Mouse (Mus musculus) liver, adult 2 months (tissue): ENCODE measurements around the gene Med20.

Experiments
- CTCF ChIP-seq: fragments of 200-500 bp; IDR thresholded peaks from 2 replicates; pipeline ENCODE4 v1.5.1; 2011; ENCODE audit warnings: low read depth, low read length, control low read depth
- POLR2A ChIP-seq: fragments of 200-500 bp; IDR thresholded peaks from 2 replicates; pipeline ENCODE4 v1.6.1; 2011; ENCODE audit warnings: low read length, control low read depth; ENCODE audit not compliant: insufficient read depth; ENCODE audit errors: extremely low read depth

DNA sequence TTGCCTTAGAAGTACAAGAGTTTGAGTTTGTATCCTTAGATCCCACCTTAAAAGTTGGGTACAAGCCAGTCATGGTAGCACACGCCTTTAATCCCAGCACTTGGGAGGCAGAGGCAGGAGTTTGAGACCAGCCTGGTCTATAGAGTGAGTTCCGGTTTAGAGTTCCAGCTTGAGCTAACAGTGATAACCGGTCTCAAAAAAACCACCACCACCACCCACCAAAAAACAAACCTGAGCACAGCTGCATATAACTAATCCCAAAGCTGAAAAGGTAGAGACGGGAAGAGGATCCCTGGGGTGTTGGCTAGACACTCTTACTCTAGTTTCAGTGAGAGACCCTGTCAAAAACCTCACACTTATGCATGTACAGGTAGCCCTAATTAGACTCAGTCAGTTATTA is 5.3 kb downstream of the Med20 start:
- TF ChIP-seq CTCF = no peak
- no peak for TF ChIP-seq POLR2A
